Mouse (Mus musculus): ENCODE results near the gene Trp53. TPM values are rescaled to one million over a fixed set of nuclear protein-coding genes. Genes with fewer than 3 reads are reported as not detected.
A peak's percentile ranks its signal among the peaks of the same experiment; 100 is the strongest.

Gene Trp53
- total and polyA plus RNA-seq, 3 experiments: 24.9 to 372 (median 107) TPM

DNA sequence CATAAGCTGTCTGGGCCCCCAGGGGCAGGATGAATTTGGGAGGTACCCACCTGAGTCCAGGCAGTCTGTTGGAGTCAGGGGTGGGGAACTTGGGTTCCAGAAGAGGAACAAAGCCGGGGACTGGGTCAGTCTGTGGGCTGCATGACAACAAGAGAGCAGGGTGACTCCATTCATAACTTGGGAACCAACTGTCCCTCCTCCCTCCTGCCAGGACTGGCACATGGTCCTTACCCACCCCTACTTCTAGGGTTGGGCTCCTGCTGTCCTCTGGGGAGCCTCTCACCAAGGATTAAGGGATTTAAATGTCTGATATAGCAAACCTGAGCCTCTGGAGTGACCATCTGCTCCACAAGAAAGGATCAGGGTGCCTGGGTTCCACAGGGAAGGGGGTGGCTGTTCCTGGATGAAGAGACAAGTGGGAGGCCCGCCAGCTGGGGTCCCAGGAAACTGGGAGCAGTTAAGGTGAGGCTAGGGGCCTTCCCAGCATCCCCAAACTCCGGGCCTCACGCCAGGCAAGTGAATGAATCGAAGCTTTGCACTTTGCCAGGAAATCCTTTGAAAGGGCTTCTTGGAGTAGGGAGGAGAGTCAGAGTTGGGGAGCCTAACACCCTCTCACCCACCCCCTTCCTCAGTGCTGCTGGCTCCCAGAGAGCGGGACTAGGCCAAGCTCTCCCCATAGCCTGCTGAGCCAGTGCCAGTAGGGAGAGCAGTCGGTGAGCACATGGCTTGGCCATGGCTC, 11.9 kb downstream of the Trp53 start:
- no peaks in the 10 kb centered on the region; a peak in 1 of 4 replicates for H3K4me1 ChIP-seq (ENCODE audit: control insufficient read depth in 1 of 2, insufficient read depth in 2 of 2)
- no peak for TF ChIP-seq SIN3A (IDR thresholded peaks at IDR 0.05; ENCODE audit: low read length)
- TF ChIP-seq ETS1 (conservative IDR thresholded peaks at IDR 0.05; ENCODE audit: low read depth, low read length): no peak
- no peak for TF ChIP-seq KAT2A (IDR thresholded peaks at IDR 0.05; ENCODE audit: insufficient replicate concordance, low read length)
- TF ChIP-seq POLR2A (IDR thresholded peaks at IDR 0.05; ENCODE audit: low read depth, low read length): 0 out of 2 replicates have a peak, but pooled peaks have one; percentile 13
- H3K27me3 ChIP-seq (replicated peaks): no peaks in the 10 kb centered on the region
- H3K79me2 ChIP-seq (replicated peaks; ENCODE audit: control insufficient read depth, extremely low read depth, insufficient read depth, poor library complexity, severe bottlenecking): peaks cover 1% of the 10 kb centered on the region
- H3K36me3 ChIP-seq (replicated peaks in 1 of 2; ENCODE audit: control insufficient read depth in 1 of 2, insufficient read depth in 1 of 2, low read length in 1 of 2): peaks cover 63 to 75% of the 10 kb centered on the region in 2 experiments
- in situ Hi-C loops (cut with MboI; ENCODE audit: low pct_ligation_motif_present, low pct_unique_long_range_greater_than_20kb, low sequenced_read_pairs) (no loop called here), dilution Hi-C loops (cut with MboI; ENCODE audit: extremely low pct_ligation_motif_present, extremely low pct_unique_long_range_greater_than_20kb, low sequenced_read_pairs) (no loop called here)
- H3K9ac ChIP-seq (ENCODE audit: insufficient read depth, low read depth): no peak overlapping the region
- no peak overlapping the region for H3K4me2 ChIP-seq (ENCODE audit: insufficient read depth, low read depth, poor library complexity, severe bottlenecking)
- H3K4me3 ChIP-seq (replicated peaks in 1 of 3; ENCODE audit: low read depth in 2 of 3, low read length in 2 of 3, poor library complexity in 1 of 3): no peak overlapping the region
- no peaks in the 10 kb centered on the region for H3K9me3 ChIP-seq (replicated peaks; ENCODE audit: low read length)
- no peak for DNase-seq (ENCODE audit: extremely low read depth)
- no peak overlapping the region for H3K27ac ChIP-seq (ENCODE audit: insufficient read depth, low read depth)

- Histone ChIP-seq H3K9me3 (replicated peaks; ENCODE audit: low read length) (no peaks in the 10 kb centered on the region), H3K4me1 (ENCODE audit: control insufficient read depth in 1 of 2, insufficient read depth in 2 of 2) (no peaks in the 10 kb centered on the region), H3K36me3 (replicated peaks in 1 of 2; ENCODE audit: control insufficient read depth in 1 of 2, insufficient read depth in 1 of 2, low read length in 1 of 2) (peaks cover 56 to 67% of the 10 kb centered on the region in 2 experiments), H3K9ac (ENCODE audit: insufficient read depth, low read depth) (no peak overlapping the region), H3K27me3 (replicated peaks) (no peaks in the 10 kb centered on the region), H3K79me2 (replicated peaks; ENCODE audit: control insufficient read depth, extremely low read depth, insufficient read depth, poor library complexity, severe bottlenecking) (no peaks in the 10 kb centered on the region), H3K4me3 (replicated peaks in 1 of 3; ENCODE audit: low read depth in 2 of 3, low read length in 2 of 3, poor library complexity in 1 of 3) (no peak overlapping the region), H3K27ac (ENCODE audit: insufficient read depth, low read depth) (no peak overlapping the region), H3K4me2 (ENCODE audit: insufficient read depth, low read depth, poor library complexity, severe bottlenecking) (no peak overlapping the region)
- in situ Hi-C loops (cut with MboI; ENCODE audit: low pct_ligation_motif_present, low pct_unique_long_range_greater_than_20kb, low sequenced_read_pairs) (no loop called here), dilution Hi-C loops (cut with MboI; ENCODE audit: extremely low pct_ligation_motif_present, extremely low pct_unique_long_range_greater_than_20kb, low sequenced_read_pairs) (no loop called here)
- TF ChIP-seq CHD1 (IDR thresholded peaks at IDR 0.05; ENCODE audit: low read depth, low read length) (no peak), MAX (IDR thresholded peaks at IDR 0.05; ENCODE audit: low read length) (no peak), MXI1 (IDR thresholded peaks at IDR 0.05; ENCODE audit: low read depth, low read length) (no peak), HCFC1 (IDR thresholded peaks at IDR 0.05; ENCODE audit: low read depth, low read length) (no peak), MEF2A (IDR thresholded peaks at IDR 0.05; ENCODE audit: borderline replicate concordance, low read depth, low read length) (no peak), POLR2AphosphoS2 (IDR thresholded peaks at IDR 0.05; ENCODE audit: low read depth, low read length) (no peak), SIN3A (IDR thresholded peaks at IDR 0.05; ENCODE audit: low read length) (no peak), SMC3 (IDR thresholded peaks at IDR 0.05; ENCODE audit: low read depth, low read length) (no peak), ELF1 (IDR thresholded peaks at IDR 0.05; ENCODE audit: low read depth, low read length) (no peak), MAZ (IDR thresholded peaks at IDR 0.05; ENCODE audit: low read depth, low read length) (no peak), GABPA (IDR thresholded peaks at IDR 0.05; ENCODE audit: insufficient replicate concordance, low read depth, low read length) (no peak)
- no peak for DNase-seq (ENCODE audit: extremely low read depth)
Measured at GRCm38 (mm10) chr11:69592799-69593198, 12.6 kb downstream of the Trp53 start.
